Mouse (Mus musculus): Measurements from ENCODE around the gene Lypd9. TPM values are rescaled to one million over a fixed set of nuclear protein-coding genes. Genes with fewer than 3 reads are reported as not detected.

The Lypd9 gene
- not detected in 2 replicates for polyA plus RNA-seq (2015; fragmentation: Nextera tagmentation; extraction: Ambion mirVana)

DNA sequence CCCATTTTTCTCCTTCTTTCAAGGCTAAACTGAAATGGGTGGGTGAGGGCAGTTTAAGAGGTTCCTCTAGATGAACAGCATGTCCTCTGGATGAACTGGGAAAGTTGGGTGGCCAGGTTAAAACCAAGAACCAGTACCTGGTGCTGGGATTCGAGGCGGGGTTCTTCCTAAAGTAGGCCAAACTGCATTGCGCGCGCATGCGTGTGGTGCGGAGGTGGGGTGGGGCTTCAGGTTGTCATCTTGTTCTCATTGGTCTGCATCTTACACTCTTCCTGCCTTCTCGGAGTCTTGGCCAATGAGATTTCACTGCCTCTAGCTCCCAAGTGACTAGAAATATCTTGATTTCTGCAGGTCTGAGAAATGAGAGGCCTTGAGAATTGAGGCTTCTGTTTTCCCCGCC is at the start of gene Lypd9:
TSS of gene Lypd9 (minus strand) at position 165 of the 400 bp plus-strand sequence.

DNA sequence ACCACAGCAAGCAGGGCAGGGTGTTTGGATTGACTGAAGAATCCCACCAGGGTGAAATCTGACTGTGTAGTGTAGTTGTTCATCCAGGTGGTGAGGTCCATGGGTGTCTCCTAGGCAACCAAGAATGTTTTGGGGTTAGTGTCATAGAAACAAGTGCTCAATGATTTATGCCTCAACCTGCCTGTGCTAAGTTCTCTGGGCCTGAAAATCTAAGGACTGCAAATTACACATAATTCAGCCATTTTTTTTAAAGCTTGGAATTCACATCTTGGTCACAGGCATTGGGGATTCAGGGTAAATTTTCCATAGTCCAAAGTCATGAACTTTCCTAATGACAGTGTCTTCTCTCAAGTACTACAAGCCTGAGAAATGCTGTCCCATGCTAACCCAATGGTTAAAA is 49.7 kb upstream of the Lypd9 start, which contains the start of gene Olfr331:
TSS of gene Olfr331 (minus strand) at position 101 of the 400 bp plus-strand sequence.

DNA sequence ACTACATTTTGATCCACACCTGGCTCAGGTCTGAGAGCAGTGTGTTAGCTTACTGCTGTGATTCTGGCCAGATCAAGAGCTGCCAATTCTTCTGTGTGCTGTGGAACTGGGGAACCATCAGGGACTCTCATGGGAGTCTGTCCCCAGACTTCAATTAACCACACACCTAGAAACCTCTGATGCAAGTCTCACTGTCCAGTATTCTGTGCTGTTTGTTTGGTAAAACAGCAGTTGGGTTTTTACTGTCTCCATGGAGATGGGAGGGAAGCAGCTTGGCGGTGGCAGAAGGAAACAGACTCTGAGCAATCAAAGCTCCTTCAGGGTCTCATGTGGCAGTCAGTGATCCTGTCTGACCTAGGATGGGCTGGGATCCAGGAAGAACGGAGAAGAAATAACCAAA is 39.7 kb upstream of the Lypd9 start, which contains the start of gene Olfr332:
TSS of gene Olfr332 (minus strand) at position 101 of the 400 bp plus-strand sequence.

DNA sequence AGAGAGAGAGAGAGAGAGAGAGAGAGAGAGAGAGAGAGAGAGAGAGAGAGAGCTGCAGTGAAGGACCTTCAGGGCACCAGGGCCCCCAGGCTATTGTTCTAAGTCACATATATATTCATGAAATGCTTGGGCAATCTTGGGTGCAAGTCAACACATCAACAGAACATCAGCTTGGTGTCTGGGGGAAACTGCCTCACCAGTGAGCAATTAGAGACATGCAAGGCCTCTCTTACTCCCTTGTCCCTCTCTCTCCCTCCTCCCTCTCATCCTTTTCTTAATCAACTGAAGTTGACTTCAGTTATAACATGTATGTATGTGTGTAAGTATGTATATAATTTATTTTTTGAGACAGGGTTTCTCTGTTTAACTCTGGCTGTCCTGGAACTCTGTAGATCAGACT is 9.4 kb upstream of the Lypd9 start, which contains the start of gene Olfr30:
TSS of gene Olfr30 (minus strand) at position 101 of the 400 bp plus-strand sequence.

DNA sequence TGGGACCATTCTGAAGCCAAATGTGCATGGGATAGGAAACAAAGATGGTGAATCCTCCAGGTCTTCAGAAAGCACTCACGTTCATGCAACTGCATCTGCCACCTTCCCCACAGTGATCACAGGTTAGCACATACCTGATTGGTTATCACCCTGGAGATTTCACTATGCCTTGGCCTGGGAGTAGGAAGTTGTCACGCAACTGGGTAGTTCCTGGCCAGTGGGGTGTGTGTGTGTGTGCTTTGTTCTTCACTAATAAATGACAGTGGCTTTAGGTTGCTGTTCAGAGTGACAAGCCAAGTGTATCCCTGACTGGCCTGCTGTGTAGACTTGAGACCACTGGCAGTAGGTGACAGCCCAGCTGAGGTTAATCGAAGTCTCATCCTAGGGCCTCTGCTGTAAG is 20.5 kb downstream of the Lypd9 start, which contains the start of gene Gm12253:
TSS of gene Gm12253 (plus strand) at position 301 of the 400 bp plus-strand sequence.

DNA sequence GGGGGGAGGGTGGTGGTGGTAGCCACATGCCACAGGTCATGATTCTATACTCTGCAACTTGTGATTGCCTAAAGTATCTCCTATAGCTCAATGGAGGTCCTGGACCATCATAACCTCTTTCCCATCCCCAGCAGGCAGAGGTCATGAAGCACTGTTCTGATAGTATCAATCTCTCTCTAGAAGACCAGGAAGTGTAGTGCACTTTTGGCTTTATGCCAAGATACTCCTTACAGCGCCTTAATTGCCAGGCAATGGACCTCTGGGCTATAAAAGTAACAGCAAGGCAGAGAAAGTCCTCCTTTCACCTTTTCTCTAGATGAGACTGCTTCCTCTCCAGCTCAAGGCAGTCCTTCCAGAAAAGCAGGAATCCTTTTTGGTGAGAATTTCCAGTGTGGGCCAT is 31.9 kb downstream of the Lypd9 start, which contains the start of gene 1810065E05Rik:
TSS of gene 1810065E05Rik (plus strand) at position 297 of the 400 bp plus-strand sequence.

Other genes starting within 250 kb of the Lypd9 start
- not detected in 2 replicates for gene 4930438A08Rik, start 178.1 kb downstream of the Lypd9 start, polyA plus RNA-seq (2015; fragmentation: Nextera tagmentation; extraction: Ambion mirVana)
- 10.1 and 11.4 TPM in 2 replicates for gene Zfp692, start 145.9 kb downstream of the Lypd9 start, polyA plus RNA-seq (2015; fragmentation: Nextera tagmentation; extraction: Ambion mirVana)
- 40.1 and 44.4 TPM in 2 replicates for gene Zfp672, start 122.6 kb downstream of the Lypd9 start, polyA plus RNA-seq (2015; fragmentation: Nextera tagmentation; extraction: Ambion mirVana)
- 29.8 and 33.1 TPM in 2 replicates for gene Sh3bp5l, start 122.2 kb downstream of the Lypd9 start, polyA plus RNA-seq (2015; fragmentation: Nextera tagmentation; extraction: Ambion mirVana)
- 0.24 and 0.77 TPM in 2 replicates for gene Lypd8, start 73.9 kb downstream of the Lypd9 start, polyA plus RNA-seq (2015; fragmentation: Nextera tagmentation; extraction: Ambion mirVana)
- gene 1810065E05Rik, start 31.8 kb downstream of the Lypd9 start, polyA plus RNA-seq (2015; fragmentation: Nextera tagmentation; extraction: Ambion mirVana), result 0.23 and 0.33 TPM in 2 replicates
- gene Gm12253, start 20.4 kb downstream of the Lypd9 start, polyA plus RNA-seq (2015; fragmentation: Nextera tagmentation; extraction: Ambion mirVana), result not detected in 2 replicates
- not detected in 2 replicates for gene Olfr30, start 9.3 kb upstream of the Lypd9 start, polyA plus RNA-seq (2015; fragmentation: Nextera tagmentation; extraction: Ambion mirVana)
- not detected in 2 replicates for gene Olfr332, start 39.6 kb upstream of the Lypd9 start, polyA plus RNA-seq (2015; fragmentation: Nextera tagmentation; extraction: Ambion mirVana)
- not detected in 2 replicates for gene Olfr331, start 49.6 kb upstream of the Lypd9 start, polyA plus RNA-seq (2015; fragmentation: Nextera tagmentation; extraction: Ambion mirVana)
- gene Olfr330, start 81.9 kb upstream of the Lypd9 start, polyA plus RNA-seq (2015; fragmentation: Nextera tagmentation; extraction: Ambion mirVana), result not detected in 2 replicates
- gene Olfr329-ps, start 93.5 kb upstream of the Lypd9 start, polyA plus RNA-seq (2015; fragmentation: Nextera tagmentation; extraction: Ambion mirVana), result not detected in 2 replicates
- gene Olfr328, start 102.7 kb upstream of the Lypd9 start, polyA plus RNA-seq (2015; fragmentation: Nextera tagmentation; extraction: Ambion mirVana), result 0.05 TPM in 1 of 2 replicates, not detected in the other
- gene Olfr224, start 117.6 kb upstream of the Lypd9 start, polyA plus RNA-seq (2015; fragmentation: Nextera tagmentation; extraction: Ambion mirVana), result not detected in 2 replicates
- gene Olfr325, start 124.8 kb upstream of the Lypd9 start, polyA plus RNA-seq (2015; fragmentation: Nextera tagmentation; extraction: Ambion mirVana), result not detected in 2 replicates
- gene Olfr324, start 142.2 kb upstream of the Lypd9 start, polyA plus RNA-seq (2015; fragmentation: Nextera tagmentation; extraction: Ambion mirVana), result not detected in 2 replicates
- gene 2210407C18Rik, start 163.2 kb upstream of the Lypd9 start, polyA plus RNA-seq (2015; fragmentation: Nextera tagmentation; extraction: Ambion mirVana), result not detected in 2 replicates
- gene Olfr323, start 177.6 kb upstream of the Lypd9 start, polyA plus RNA-seq (2015; fragmentation: Nextera tagmentation; extraction: Ambion mirVana), result not detected in 2 replicates
- gene Trim58, start 187.5 kb upstream of the Lypd9 start, polyA plus RNA-seq (2015; fragmentation: Nextera tagmentation; extraction: Ambion mirVana), result not detected in 2 replicates
- gene Olfr322, start 205.9 kb upstream of the Lypd9 start, polyA plus RNA-seq (2015; fragmentation: Nextera tagmentation; extraction: Ambion mirVana), result not detected in 2 replicates
- not detected in 2 replicates for gene Olfr320, start 228.2 kb upstream of the Lypd9 start, polyA plus RNA-seq (2015; fragmentation: Nextera tagmentation; extraction: Ambion mirVana)
- not detected in 2 replicates for gene Olfr319, start 246.2 kb upstream of the Lypd9 start, polyA plus RNA-seq (2015; fragmentation: Nextera tagmentation; extraction: Ambion mirVana)

Data from urinary bladder, postnatal 0 days (tissue).